Mouse (Mus musculus): ENCODE measurements around the gene Hbq1a. TPM values are rescaled to one million over a fixed set of nuclear protein-coding genes. Genes with fewer than 3 reads are reported as not detected.

The Hbq1a gene
- polyA plus RNA-seq, 1 experiment from 2014 or later, result 0.77 TPM

- DNase-seq (ENCODE audit: low spot score, missing footprints) (peak; percentile 86), ATAC-seq (ENCODE audit: low FRiP score) (no peak)
- H3K9ac ChIP-seq (ENCODE audit: low read length), result peak overlapping the region; percentile 98
- no peaks in the 10 kb centered on the region for H3K9me3 ChIP-seq (ENCODE audit: control insufficient read depth, low read length)
- H3K4me3 ChIP-seq (ENCODE audit: low read depth, low read length), result peak overlapping the region; percentile 80
- H3K36me3 ChIP-seq (ENCODE audit: control insufficient read depth, insufficient read depth, low read length), result 0 out of 2 replicates have a peak, but pooled peaks cover 2% of the 10 kb centered on the region
- peak overlapping the region; percentile 65 for H3K4me2 ChIP-seq
- H3K27me3 ChIP-seq (ENCODE audit: control insufficient read depth, insufficient read depth, low read length), result no peaks in the 10 kb centered on the region
- no peaks in the 10 kb centered on the region; the same call in none of the 2 replicates for H3K4me1 ChIP-seq (ENCODE audit: control insufficient read depth, insufficient read depth, low read length)
- WGBS, result 37% methylated on average over 6 of the region's 6 CpGs
- H3K27ac ChIP-seq (ENCODE audit: low read depth, low read length), result peak overlapping the region; percentile 96
Measured at GRCm38 (mm10) chr11:32266776-32267175, 33.1 kb upstream of the Hbq1a start.

DNA sequence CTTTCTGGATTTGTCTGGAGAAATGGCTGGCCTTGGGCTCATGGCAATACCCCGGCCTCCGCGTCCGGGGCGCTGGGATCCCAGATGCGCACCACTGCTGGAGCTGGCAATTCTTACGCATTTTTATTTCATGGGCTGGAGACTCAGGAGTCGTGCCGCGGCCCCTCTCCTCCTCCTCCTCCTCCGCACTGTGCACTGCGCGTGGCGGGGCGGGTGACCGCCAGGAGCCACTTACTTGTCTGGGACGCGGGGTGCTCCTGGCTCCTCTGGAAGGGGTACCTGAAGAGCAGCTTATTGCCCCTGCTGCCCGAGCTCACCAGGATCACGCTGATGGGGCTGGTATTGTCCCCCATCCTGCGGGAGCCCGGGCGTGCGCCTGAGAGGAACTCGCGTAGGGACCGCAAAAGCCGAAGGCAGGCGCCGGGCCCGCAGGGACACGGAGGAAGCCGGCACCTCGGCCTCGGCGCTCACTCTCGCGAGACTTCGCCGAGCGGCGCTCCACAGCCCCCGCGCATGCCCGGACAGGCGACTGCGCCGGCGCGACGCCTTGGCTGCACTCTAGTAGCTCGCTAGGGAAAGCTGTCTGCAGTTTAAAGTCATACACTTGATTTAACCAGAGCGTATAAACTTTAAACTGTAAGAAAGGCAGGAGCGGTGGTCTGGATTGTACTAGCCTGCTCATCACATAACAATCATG, 32.5 kb upstream of the Hbq1a start, which contains the start of gene Nprl3:
TSS of gene Nprl3 (minus strand) at position 520 of the 697 bp plus-strand sequence.
- DNase-seq (ENCODE audit: low spot score, missing footprints) (peak; percentile 99), ATAC-seq (ENCODE audit: low FRiP score) (peak; percentile 99)
- Histone ChIP-seq H3K36me3 (ENCODE audit: control insufficient read depth, insufficient read depth, low read length) (0 out of 2 replicates have a peak, but pooled peaks cover 2% of the 10 kb centered on the region), H3K9ac (ENCODE audit: low read length) (peak within 1 kb of the TSS; percentile 98), H3K27me3 (ENCODE audit: control insufficient read depth, insufficient read depth, low read length) (no peaks in the 10 kb centered on the region), H3K4me2 (peak within 1 kb of the TSS; percentile 65), H3K4me3 (ENCODE audit: low read depth, low read length) (peak within 1 kb of the TSS; percentile 80), H3K4me1 (ENCODE audit: control insufficient read depth, insufficient read depth, low read length) (no peaks in the 10 kb centered on the region; the same call in none of the 2 replicates), H3K27ac (ENCODE audit: low read depth, low read length) (peak within 1 kb of the TSS; percentile 96), H3K9me3 (ENCODE audit: control insufficient read depth, low read length) (no peaks in the 10 kb centered on the region)
- WGBS, result under 1% methylated on average over 52 of the region's 54 CpGs

DNA sequence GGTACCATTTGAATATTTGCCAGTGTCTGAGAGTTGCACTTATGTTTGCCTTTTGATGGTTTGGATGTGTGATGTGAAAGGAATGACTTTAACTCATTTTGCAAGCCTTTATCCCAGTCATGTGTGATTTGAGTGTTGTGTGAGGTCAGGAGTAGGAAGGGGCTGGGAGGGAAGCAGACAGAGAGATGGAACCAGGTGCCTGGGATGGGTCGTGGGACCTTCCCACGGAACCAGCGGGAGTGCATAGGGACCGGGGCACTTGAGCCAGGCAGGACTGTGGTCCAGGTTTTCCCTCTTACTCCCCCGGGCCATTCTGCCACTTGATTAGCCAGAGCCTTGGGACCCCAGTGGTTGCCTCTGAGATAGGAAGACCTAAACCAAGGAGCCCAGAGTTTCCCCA, 31.9 kb upstream of the Hbq1a start:
- Histone ChIP-seq H3K9me3 (ENCODE audit: control insufficient read depth, low read length) (no peaks in the 10 kb centered on the region), H3K9ac (ENCODE audit: low read length) (peak overlapping the region; percentile 98), H3K27ac (ENCODE audit: low read depth, low read length) (peak overlapping the region; percentile 96), H3K4me1 (ENCODE audit: control insufficient read depth, insufficient read depth, low read length) (no peaks in the 10 kb centered on the region; the same call in none of the 2 replicates), H3K4me3 (ENCODE audit: low read depth, low read length) (peak overlapping the region; percentile 80), H3K4me2 (peak overlapping the region; percentile 65), H3K36me3 (ENCODE audit: control insufficient read depth, insufficient read depth, low read length) (no peaks in the 10 kb centered on the region), H3K27me3 (ENCODE audit: control insufficient read depth, insufficient read depth, low read length) (no peaks in the 10 kb centered on the region)
- ATAC-seq (ENCODE audit: low FRiP score) (peak; percentile 22; the same call in 1 of the 2 replicates), DNase-seq (ENCODE audit: low spot score, missing footprints) (peak; percentile 92)
- WGBS, result 22% methylated on average over 5 of the region's 5 CpGs

- H3K27ac ChIP-seq (ENCODE audit: low read depth, low read length), result no peak overlapping the region
- no peaks in the 10 kb centered on the region for H3K27me3 ChIP-seq (ENCODE audit: control insufficient read depth, insufficient read depth, low read length)
- H3K4me3 ChIP-seq (ENCODE audit: low read depth, low read length), result no peak overlapping the region
- no peaks in the 10 kb centered on the region; the same call in none of the 2 replicates for H3K4me1 ChIP-seq (ENCODE audit: control insufficient read depth, insufficient read depth, low read length)
- 85% methylated on average over 5 of the region's 5 CpGs for WGBS
- no peaks in the 10 kb centered on the region for H3K36me3 ChIP-seq (ENCODE audit: control insufficient read depth, insufficient read depth, low read length)
- H3K4me2 ChIP-seq, result no peak overlapping the region
- ATAC-seq (ENCODE audit: low FRiP score), result no peak
- DNase-seq (ENCODE audit: low spot score, missing footprints), result no peak
- no peaks in the 10 kb centered on the region for H3K9me3 ChIP-seq (ENCODE audit: control insufficient read depth, low read length)
- H3K9ac ChIP-seq (ENCODE audit: low read length), result no peak overlapping the region
Measured at GRCm38 (mm10) chr11:32268952-32269351, 30.9 kb upstream of the Hbq1a start.

DNA sequence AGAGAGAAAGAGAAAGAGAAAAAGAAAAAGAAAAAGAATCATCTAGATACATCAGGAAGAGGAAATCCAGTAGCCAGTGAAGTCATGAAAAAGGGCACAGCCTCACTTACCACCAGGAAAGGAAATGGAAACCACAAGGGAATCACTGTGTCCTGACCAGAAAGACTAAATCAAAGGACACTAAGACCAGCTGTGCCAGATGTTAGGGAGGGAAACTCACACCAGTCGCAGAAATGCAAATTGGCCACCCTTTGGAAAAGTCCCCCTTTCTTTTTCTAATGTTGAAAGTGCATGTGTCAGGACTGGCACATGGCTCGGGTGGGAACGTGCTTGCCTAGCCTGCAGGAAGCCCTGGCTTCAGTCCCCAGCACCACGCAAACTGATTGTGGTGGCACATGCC, 28.7 kb upstream of the Hbq1a start:
- Histone ChIP-seq H3K27ac (ENCODE audit: low read depth, low read length) (no peak overlapping the region), H3K4me2 (no peak overlapping the region), H3K36me3 (ENCODE audit: control insufficient read depth, insufficient read depth, low read length) (no peaks in the 10 kb centered on the region), H3K27me3 (ENCODE audit: control insufficient read depth, insufficient read depth, low read length) (no peaks in the 10 kb centered on the region), H3K4me3 (ENCODE audit: low read depth, low read length) (no peak overlapping the region), H3K4me1 (ENCODE audit: control insufficient read depth, insufficient read depth, low read length) (no peaks in the 10 kb centered on the region; the same call in none of the 2 replicates), H3K9ac (ENCODE audit: low read length) (no peak overlapping the region), H3K9me3 (ENCODE audit: control insufficient read depth, low read length) (no peaks in the 10 kb centered on the region)
- ATAC-seq (ENCODE audit: low FRiP score), result no peak
- no peak for DNase-seq (ENCODE audit: low spot score, missing footprints)
- WGBS, result 46% methylated on average over 4 of the region's 4 CpGs

- Histone ChIP-seq H3K27ac (ENCODE audit: low read depth, low read length) (no peak within 1 kb of the TSS), H3K4me3 (ENCODE audit: low read depth, low read length) (no peak within 1 kb of the TSS), H3K4me1 (ENCODE audit: control insufficient read depth, insufficient read depth, low read length) (no peaks in the 10 kb centered on the region), H3K9ac (ENCODE audit: low read length) (no peak within 1 kb of the TSS), H3K36me3 (ENCODE audit: control insufficient read depth, insufficient read depth, low read length) (no peaks in the 10 kb centered on the region), H3K9me3 (ENCODE audit: control insufficient read depth, low read length) (no peaks in the 10 kb centered on the region), H3K4me2 (no peak within 1 kb of the TSS), H3K27me3 (ENCODE audit: control insufficient read depth, insufficient read depth, low read length) (no peaks in the 10 kb centered on the region)
- DNase-seq (ENCODE audit: low spot score, missing footprints), result no peak
- ATAC-seq (ENCODE audit: low FRiP score), result no peak
- 74% methylated on average over 3 of the region's 3 CpGs for WGBS
Measured at GRCm38 (mm10) chr11:32276347-32276746, 23.5 kb upstream of the Hbq1a start, which contains the start of gene Hba-x. Hba-x (plus strand) TSS chr11:32276400.

DNA sequence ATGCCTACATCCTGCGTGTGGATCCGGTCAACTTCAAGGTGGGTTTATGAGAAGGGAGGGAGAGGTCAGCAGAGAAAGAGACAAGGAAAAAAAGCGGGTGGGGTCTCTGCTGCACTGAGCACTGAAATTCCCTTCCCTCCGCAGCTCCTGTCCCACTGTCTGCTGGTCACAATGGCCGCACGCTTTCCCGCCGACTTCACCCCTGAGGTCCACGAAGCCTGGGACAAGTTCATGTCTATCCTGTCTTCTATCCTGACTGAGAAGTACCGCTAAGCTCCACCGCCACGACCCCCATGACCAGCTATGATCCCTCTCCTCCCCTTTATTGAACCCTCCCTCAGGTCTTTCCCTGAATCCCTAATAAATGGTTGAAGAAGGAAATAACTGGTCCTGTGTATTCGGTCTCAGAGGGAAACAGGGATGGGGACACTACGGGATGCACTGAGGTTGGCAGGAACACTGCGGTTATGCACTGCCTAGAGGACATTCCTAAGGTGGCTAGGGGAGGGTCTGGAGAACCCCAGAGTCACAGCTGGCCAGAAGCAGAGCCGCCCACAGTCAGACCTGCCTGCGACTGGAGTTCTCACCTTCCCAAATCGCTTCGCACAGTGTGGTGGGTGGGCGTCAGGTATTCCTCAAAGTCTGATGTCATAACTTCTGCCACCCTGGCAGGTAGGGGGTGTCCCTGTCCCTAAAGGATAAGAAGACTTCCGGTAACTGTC, 22.0 kb upstream of the Hbq1a start:
- no peaks in the 10 kb centered on the region for H3K36me3 ChIP-seq (ENCODE audit: control insufficient read depth, insufficient read depth, low read length)
- H3K9ac ChIP-seq (ENCODE audit: low read length), result no peak overlapping the region
- no peaks in the 10 kb centered on the region; the same call in 1 of the 2 replicates for H3K27me3 ChIP-seq (ENCODE audit: control insufficient read depth, insufficient read depth, low read length)
- no peak overlapping the region for H3K4me2 ChIP-seq
- H3K4me3 ChIP-seq (ENCODE audit: low read depth, low read length), result no peak overlapping the region
- H3K27ac ChIP-seq (ENCODE audit: low read depth, low read length), result no peak overlapping the region
- H3K4me1 ChIP-seq (ENCODE audit: control insufficient read depth, insufficient read depth, low read length), result no peaks in the 10 kb centered on the region
- no peak for DNase-seq (ENCODE audit: low spot score, missing footprints)
- no peaks in the 10 kb centered on the region for H3K9me3 ChIP-seq (ENCODE audit: control insufficient read depth, low read length)
- 72% methylated on average over 21 of the region's 21 CpGs for WGBS
- peak; percentile 24; the same call in 1 of the 2 replicates for ATAC-seq (ENCODE audit: low FRiP score)

GRCm38 (mm10) chr11:32278458-32278957, 21.4 kb upstream of the Hbq1a start:
- ATAC-seq (ENCODE audit: low FRiP score) (no peak), DNase-seq (ENCODE audit: low spot score, missing footprints) (no peak)
- H3K36me3 ChIP-seq (ENCODE audit: control insufficient read depth, insufficient read depth, low read length), result no peaks in the 10 kb centered on the region
- no peaks in the 10 kb centered on the region for H3K9me3 ChIP-seq (ENCODE audit: control insufficient read depth, low read length)
- no peak overlapping the region for H3K27ac ChIP-seq (ENCODE audit: low read depth, low read length)
- H3K9ac ChIP-seq (ENCODE audit: low read length), result no peak overlapping the region
- H3K4me3 ChIP-seq (ENCODE audit: low read depth, low read length), result no peak overlapping the region
- no peaks in the 10 kb centered on the region for H3K4me1 ChIP-seq (ENCODE audit: control insufficient read depth, insufficient read depth, low read length)
- H3K4me2 ChIP-seq, result no peak overlapping the region
- 81% methylated on average over 12 of the region's 12 CpGs for WGBS
- no peaks in the 10 kb centered on the region; the same call in 1 of the 2 replicates for H3K27me3 ChIP-seq (ENCODE audit: control insufficient read depth, insufficient read depth, low read length)

- Histone ChIP-seq H3K4me2 (no peak overlapping the region), H3K9ac (ENCODE audit: low read length) (no peak overlapping the region), H3K27ac (ENCODE audit: low read depth, low read length) (no peak overlapping the region), H3K4me3 (ENCODE audit: low read depth, low read length) (no peak overlapping the region), H3K4me1 (ENCODE audit: control insufficient read depth, insufficient read depth, low read length) (no peaks in the 10 kb centered on the region), H3K36me3 (ENCODE audit: control insufficient read depth, insufficient read depth, low read length) (no peaks in the 10 kb centered on the region), H3K9me3 (ENCODE audit: control insufficient read depth, low read length) (no peaks in the 10 kb centered on the region), H3K27me3 (ENCODE audit: control insufficient read depth, insufficient read depth, low read length) (no peaks in the 10 kb centered on the region; the same call in 1 of the 2 replicates)
- no peak for DNase-seq (ENCODE audit: low spot score, missing footprints)
- 76% methylated on average over 2 of the region's 2 CpGs for WGBS
- ATAC-seq (ENCODE audit: low FRiP score), result no peak
Measured at GRCm38 (mm10) chr11:32280646-32281045, 19.2 kb upstream of the Hbq1a start.

All from midbrain, embryonic 11.5 days (tissue).